Mouse (Mus musculus) E14TG2a.4 (cell line): ENCODE results near the gene Pde4d.

Source experiments
- CTCF ChIP-seq: conservative IDR thresholded peaks from 2 replicates; pipeline ENCODE4 v1.5.1; 2014; ENCODE audit warnings: low read length
- POU5F1 ChIP-seq: IDR thresholded peaks from 2 replicates; pipeline ENCODE4 v1.6.1; 2014; ENCODE audit warnings: low read length, borderline replicate concordance

DNA sequence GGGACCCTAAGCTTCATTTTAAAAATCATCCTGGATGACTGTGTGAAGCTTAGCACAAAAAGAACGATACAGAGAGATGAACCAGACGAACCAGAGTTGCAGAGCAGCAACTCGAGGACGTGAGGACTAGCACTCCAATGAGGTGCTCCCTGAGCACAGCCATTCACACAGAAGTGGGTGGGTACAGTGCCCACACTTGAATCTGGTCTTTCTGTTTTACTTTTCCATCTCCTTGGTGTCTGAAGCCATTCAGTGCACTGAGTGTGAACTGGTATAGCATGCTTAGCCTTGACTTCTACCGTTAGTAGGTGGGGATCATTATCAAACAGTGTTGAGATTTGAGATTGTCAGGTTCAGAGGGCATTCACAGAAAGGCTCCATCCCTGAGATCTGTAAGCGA is 87.2 kb downstream of the Pde4d start:
- TF ChIP-seq CTCF, result no peak
- TF ChIP-seq POU5F1, result no peak
